Mouse (Mus musculus) spleen, embryonic (tissue): ENCODE results near the gene Ms4a18.

Experiments used
- CTCF ChIA-PET: fragments of 350-600 bp; sonication (Branson Sonifier 250); formaldehyde crosslinking; loops from one replicate; lab custom pipeline; 2022; lab: Charles Lee

The Ms4a18 gene

DNA sequence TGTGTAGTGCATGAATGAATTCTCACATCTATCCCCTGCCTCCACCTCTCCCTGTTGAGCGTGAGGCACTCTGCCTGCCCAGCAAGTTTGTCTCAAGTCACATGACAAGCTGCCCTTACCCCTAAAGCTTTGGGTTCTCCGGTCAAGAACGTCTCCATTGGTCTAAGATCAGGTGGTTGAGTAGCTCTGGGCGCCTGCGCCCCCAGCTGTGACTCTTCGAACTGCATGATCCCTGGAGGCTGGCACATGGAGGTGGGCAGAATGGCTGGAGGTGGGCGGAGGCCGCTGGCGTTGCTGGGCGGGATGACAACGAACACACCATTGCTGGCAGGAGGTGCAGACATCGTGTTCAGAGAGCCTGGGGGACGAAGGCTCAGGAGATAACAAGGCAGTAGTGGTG lies 33.3 kb downstream of the Ms4a18 start:
- CTCF ChIA-PET, result no interaction called here

DNA sequence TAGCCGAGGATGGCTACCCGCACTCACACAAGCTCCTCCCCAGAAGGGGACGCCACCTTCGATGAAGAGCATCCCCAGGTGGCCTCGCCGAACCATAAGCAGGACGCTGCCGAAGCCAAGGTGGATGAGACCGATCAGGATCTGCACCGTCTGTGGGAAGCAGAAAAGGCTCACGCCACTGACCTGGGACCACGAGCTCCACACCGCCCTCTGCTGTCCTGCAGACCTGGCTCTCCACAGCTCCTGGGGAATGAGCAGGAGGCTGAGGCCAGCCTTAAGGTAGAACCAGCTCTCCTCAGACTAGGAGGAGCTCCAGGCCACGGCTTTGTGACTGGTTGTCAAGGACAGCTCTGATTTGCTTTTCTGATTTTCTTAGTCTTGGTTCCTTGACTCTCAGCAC lies 34.7 kb downstream of the Ms4a18 start:
- CTCF ChIA-PET, result no interaction called here

DNA sequence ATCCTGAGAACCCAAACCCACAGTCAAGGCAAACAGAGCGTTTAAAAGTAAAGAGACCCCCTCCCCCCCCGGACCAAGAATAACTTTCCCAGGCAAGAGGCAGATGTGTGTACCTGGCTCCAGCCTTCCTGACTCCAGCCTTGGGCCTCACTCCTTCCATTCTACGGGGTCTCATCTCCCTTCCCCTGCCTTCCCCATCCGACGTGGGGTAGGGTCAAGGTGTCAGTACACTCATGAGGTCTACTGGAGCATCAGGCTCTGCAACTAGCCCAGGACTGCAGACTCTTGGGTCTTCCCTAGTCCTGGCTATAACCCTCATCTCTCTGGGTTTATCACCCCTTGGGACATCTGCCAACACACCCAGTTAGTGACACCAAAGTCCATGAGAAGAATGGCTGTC lies 37.6 kb downstream of the Ms4a18 start:
- CTCF ChIA-PET, result interaction anchor here (0.6 to 1.0 kb wide), 2 partner anchors 302 to 984 kb away, joined by 3 to 8 read pairs; no protein-coding TSS in a partner anchor

DNA sequence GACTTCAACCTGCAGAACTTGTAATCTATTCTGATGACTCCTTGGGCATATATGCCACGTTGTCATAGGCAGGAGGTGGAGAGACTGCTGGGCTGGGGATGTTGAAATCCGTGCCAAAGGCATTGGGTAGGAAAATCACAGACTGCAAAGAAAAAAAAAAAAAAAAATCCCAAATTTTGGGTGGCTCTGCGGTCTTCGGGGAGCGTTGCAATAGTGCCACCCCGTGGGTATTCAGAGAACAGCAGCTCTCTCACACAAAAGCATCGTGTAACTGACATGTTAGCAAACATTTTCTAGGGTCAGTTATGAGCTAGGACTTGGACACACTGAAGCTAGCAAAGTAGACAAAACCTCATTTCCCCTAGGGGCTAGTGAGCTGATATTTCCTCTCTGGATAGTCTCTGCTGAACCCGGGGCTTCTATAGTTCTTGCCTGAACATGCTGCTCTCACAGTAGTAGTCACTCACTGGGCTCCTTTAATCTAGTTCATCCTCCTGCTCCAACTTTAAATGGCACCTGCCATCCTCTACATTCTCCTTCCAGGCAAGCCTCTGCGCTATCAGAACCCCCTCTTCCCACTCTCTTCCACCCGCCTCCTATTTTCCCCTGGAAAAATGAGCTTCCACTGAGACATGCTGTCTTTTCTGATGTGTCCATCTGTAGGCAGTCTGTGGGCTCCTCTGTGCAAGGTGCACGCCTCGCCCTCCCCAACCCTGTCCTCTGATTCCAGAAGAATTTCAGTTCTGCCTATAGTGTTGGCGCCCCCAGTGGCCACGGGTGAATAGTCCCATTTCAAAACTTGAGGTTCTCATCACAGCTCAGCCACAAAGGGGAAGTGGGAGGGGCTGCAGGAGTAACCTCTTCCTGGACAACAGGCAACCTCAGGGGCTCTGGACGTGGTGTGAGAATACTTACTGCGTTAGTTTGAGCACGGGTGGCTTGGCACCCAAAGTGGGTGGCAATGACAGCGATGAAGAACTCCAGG lies 38.4 kb downstream of the Ms4a18 start:
- CTCF ChIA-PET, result interaction anchor here (0.5 to 1.0 kb wide), 5 partner anchors 70 to 985 kb away, joined by 3 to 8 read pairs (median 3); no protein-coding TSS in a partner anchor

DNA sequence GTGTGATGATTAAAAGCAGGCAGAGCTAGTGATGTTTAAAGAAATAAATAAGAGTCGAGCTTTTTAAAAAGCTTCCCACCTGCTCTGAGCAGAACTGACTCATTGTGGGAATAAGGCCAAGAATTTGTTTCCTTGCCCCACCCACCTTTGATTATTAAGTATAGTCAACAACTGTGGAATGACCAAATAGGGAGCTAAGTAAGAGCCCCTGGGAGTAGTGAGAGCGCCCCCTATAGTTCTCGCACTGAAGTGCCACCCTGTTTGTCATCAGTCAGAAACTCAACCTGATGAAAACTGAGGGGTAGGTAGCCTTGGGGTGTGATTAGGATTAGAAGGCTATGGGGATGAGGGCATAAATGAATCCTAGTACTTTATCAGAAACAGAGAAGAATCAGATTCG lies 41.5 kb downstream of the Ms4a18 start:
- CTCF ChIA-PET, result no interaction called here

DNA sequence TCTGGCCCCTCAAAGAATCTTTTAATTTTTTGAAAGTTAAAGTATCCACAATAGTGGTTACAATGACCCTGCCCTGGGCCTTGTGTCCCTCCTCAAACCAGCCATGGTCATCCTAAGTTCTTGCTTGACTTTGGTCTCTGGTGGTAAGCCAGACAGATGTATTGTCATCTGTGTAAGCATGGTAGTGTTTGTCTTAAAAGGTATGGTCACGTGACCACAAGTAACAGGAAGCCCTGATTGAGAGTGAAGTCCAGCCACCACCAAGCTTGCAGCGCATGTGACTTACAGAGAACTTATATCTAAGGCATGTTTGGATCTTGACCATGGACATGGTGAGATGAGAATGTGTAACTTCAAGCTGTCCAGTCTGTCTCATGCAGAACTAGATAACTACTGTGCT lies 42.6 kb downstream of the Ms4a18 start:
- CTCF ChIA-PET, result no interaction called here

DNA sequence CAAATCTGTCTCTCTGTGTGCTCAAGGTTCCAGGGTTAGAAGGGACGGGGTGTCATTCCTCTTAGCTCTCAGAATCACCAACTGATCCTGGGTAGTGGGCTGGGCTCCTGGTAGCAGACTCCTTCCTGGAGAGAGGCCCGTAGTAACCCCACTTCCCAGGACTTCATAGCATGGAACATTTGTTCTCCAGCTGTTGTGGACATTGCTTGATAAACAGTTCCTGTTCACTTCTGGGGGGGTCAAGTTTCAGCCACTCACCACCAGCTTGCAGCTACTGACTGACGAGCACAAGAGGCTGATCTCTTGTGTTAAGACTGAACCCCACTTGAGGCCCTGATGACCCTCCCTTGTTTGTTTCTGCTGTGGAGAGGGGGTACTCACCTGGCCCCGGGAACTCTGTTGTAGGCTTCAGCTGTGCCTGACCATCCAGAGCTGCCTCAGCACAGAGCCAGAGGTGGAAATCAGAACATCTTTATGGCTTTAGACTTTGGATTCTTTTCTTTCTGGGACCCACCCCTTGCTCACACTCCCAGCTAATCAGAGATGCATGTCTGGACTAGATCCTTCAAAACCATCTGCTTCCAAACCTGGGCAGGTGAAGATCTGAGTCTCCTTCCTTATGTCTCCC lies 43.5 kb downstream of the Ms4a18 start, which contains the start of gene Ms4a10:
Ms4a10 (minus strand) TSS at position 433 of the 628 bp plus-strand sequence.
- CTCF ChIA-PET, result no interaction called here

DNA sequence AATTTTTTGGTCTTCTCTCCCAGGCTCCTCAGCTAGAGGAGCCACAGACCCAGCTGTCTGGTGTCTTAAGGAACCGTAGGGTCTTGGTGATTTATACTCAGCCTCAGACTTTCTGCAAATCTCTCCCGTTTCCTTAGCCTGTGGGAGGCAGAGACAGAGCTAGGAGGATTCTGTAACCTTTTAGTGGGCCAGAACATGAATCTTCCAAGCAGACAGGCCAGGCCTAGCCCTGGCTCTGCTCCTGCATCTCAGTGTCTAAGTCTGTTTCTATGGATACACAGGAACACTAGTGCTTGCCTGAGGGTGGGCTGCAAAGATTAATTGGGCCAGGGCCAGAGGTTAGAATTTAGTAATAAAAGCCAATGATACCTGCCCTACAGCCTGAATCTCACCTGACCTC lies 44.6 kb downstream of the Ms4a18 start:
- CTCF ChIA-PET, result no interaction called here

DNA sequence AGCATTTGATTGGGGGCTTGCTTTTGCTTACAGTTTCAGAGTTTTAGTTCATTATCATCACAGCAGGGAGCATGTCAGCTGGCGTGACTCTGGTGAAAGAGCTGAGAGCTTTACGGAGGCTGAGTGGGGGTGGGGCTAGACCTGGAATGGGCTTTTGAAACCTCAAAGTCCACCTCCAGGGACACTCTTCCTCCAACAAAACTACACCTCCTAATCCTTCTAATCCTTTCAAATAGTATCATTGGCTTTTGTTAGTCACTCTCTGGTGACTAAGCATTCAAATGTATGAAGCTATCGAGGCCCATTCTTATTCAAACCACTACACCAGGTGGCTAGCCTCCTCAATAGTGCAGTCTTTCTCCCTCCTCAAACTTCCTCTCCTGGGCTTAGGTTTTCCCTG lies 45.2 kb downstream of the Ms4a18 start:
- CTCF ChIA-PET, result no interaction called here

DNA sequence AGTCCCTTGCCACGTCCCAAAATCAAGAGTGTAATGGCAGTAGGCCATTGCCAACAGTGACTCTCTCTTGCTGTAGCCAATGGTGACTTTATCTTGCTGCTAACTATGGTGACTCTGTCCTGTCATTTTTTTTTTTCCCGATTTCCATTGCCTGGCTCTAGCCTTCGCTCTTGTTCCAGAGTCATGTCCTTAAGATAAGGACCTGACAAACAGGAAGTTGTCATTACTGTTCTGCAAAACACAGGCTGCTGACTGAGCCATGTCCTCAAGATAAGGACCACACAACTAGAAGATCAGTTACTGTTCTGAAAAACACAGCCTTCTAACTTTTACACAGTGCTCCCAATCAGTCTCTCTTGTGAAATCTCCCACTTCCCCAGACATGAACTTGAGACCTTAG lies 47.4 kb downstream of the Ms4a18 start:
- CTCF ChIA-PET, result no interaction called here

DNA sequence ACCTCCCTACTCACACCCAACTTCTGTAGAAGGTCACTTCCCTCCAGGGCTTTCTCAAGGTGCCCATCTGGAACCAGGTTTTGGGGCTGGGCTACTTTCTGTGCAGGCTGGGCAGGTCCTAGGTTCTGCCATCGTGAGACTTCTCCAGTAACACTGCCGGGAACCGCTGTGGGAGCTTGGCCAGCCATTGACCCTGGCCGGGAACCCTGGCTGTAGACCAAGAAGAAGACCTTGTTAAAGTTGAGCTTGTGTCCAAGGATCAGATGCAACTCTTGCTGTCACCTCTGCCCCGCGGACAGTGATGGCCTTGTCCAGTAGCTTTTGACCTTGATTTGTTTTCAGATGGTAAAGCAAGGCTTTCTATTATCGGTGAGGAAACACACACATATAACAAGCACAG lies 49.3 kb downstream of the Ms4a18 start:
- CTCF ChIA-PET, result interaction anchor here (0.6 kb wide), 1 partner anchor 25 kb away, joined by 3 read pairs; the partner anchor contains the start of gene Ms4a15

DNA sequence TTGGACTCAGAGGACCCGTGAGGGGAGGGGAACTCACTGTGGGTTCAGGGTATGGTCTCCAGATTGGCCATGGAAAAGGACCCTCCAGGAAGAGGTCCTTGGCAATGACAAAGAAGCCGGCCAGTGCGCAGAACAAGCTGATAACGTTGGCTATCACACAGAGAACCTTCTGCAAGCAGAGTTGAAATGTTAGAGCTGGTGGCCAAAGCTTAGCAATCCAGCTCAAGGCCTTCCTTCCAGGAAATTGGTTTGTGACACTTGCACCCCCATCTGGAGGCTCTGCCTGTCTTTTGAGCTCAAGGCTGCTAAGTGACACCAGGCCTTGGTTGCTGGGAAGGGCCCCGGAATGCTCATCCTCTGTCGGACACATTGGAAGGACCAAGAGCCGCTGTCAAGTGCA lies 52.1 kb downstream of the Ms4a18 start:
- CTCF ChIA-PET, result no interaction called here

DNA sequence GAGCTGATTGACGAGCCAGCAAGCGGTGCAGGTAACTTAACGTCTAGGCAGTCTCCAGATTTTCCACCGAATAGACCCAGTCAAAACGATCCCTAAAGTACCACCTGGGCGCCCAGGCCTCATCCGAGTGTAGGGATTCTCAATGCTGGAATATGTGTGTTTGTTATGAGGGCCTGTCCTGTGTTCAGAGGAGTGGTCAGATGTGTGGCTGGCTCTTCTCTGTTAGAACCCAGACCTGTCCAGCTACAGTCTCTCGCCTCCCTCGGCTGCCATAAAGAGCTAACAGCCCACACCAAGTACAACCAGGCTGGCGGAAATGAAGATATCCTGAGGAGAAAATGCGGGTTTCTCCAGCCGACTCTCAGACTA lies 57.9 kb downstream of the Ms4a18 start:
- CTCF ChIA-PET, result interaction anchor here (0.9 kb wide), 1 partner anchor 47 kb away, joined by 3 read pairs; no protein-coding TSS in a partner anchor

DNA sequence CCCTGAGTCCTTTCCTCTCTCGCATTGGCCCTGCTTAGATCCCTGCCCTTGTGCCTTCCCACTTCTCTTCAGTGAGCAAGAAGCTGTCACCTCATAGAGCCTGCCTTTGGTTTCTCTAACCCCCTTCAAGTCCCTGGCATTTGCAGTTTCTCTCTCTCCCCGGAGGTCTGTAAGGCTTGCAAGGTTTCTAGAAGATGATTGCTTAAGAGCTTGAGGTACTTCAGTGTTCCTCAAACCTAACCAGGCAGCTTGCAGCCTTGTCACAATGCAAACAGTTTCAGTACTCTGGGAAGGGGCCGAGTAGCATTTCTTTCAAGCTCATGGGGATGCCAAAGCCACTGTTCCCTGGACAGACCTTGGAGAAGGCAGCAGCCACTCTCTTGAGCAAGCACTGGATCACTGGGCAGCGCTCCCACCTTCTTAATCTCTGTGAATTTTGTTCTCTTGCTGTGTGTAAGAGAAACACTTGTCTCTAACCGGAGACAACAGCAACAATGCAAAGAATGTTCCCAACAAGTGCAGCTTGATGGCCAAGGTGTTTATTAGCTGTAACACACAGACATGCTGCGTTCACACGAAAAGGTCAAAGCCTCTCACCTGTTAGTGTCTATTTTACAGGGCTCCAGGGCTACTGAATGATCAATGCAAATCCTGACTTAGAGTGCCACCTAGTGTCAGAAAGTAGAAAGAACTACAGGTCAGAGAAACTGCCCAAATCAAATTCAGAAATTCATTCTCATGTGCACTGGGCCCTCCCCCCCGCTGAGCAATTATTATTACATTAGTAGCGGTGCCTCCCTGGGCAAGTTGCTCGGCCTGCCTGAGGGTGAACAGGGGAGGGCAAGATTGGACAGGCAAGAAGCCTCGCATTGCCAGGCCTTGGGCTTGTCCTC lies 58.5 kb downstream of the Ms4a18 start:
- CTCF ChIA-PET, result interaction anchor here (0.9 kb wide), 1 partner anchor 47 kb away, joined by 3 read pairs; no protein-coding TSS in a partner anchor

DNA sequence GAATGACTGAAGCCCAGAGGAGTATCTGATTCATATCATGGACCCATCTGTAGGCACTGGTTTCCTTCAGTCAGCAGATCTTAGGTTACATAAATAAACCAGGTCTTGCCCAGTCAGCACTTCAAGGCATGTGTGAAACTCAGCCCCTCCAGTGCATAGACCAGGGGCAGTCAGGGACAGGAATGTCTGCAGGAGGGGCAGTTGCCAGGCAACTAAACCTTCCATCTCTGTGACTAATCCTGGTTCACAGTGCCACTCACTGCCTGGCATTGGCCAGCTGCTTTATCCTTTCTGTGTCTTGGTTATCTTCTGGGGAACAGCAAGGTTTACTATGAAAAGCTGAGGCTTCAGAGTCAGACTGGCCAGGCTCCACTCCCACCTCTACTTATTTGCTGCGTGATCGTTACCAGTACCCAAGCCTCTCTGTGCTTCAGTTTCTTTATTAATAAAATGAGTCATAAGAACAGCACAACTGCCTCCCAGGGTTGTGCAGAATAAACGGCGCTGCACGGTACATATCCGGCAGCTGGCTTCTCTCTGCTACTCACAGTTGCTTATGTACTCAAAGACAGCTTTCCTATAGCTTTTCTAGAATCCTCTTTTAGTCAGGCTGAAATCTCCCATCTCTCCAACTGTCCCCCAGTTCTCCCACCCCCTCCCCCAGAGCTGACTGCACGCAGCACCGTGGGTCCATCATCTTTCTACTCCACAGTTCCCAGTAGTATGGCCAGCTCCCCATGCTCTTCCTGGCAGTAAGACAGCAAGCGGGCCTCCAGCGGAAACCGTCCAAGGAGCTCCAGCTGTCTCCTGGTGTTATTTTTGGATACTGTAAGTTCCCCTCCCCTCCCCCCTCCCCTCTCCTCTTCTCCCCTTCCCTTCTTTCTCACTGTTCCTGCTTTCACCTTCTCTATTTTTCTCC lies 65.6 kb downstream of the Ms4a18 start:
- CTCF ChIA-PET, result interaction anchor here (0.5 to 0.7 kb wide), 3 partner anchors 232 to 1057 kb away, joined by 5 to 6 read pairs (median 6); no protein-coding TSS in a partner anchor

DNA sequence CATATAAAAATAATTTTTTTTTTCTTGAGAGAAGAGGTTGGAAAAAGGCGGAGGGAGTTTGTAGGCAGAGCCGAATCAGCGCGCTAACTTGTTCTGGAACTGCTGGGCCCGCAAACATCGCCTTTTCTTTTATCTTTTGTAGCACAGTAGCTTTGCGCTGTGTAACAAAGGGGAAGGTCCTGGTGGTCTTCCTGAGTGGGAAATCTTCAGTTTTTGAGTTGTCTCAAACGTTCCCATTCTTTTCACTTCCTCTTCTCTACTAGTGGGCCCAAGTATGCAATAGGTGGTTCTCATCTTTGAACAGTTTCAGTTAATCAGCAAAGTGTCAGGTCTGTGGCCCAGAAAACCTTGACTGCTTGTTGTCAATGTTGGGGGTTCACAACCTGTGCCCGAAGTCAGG lies 68.3 kb downstream of the Ms4a18 start:
- CTCF ChIA-PET, result interaction anchor here (0.7 kb wide), 1 partner anchor 167 kb away, joined by 14 read pairs; no protein-coding TSS in a partner anchor

DNA sequence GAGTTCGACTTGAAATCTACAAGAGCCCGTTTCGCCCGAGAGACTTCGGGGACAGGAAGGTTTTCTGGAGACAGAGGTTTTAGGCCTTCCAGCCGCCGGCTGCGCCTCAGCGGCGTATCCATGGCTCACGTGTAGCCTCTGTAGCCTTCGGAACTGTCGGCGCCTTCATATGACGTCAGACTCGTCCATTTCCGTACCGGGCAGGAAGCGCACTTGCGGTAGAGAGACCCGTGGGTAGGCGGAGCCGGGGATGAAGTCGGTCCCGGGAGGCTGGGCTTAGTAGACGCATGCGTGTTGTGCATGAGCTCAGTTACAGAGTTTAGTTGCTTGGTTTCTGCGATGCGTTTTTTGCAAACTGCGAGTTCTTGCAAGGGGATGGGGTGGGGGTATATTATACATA lies 68.7 kb downstream of the Ms4a18 start, which contains the start of gene Ccdc86:
Ccdc86 (minus strand) TSS at position 155 of the 400 bp plus-strand sequence.
- CTCF ChIA-PET, result interaction anchor here (0.7 kb wide), 1 partner anchor 167 kb away, joined by 14 read pairs; no protein-coding TSS in a partner anchor

DNA sequence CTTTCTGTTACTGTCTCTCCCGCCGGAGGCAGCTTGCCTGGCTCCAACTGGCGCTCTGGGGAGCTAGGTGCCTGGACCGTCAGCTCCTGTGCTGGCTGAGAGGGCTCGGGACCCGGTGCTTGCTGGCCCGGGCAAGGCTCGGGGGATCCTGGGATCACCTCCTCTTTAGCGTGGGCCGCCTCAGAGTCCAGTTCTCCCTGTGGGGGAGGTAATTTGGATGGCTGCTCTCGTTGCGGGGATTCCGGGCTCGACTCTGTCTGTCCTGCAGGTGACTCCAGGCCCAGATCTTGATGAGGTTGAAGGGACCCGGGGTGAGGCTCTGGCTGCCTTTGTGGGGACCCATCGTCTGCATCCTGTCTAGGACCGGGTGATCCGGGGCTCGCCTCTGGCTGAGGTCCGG lies 69.4 kb downstream of the Ms4a18 start:
- CTCF ChIA-PET, result no interaction called here

DNA sequence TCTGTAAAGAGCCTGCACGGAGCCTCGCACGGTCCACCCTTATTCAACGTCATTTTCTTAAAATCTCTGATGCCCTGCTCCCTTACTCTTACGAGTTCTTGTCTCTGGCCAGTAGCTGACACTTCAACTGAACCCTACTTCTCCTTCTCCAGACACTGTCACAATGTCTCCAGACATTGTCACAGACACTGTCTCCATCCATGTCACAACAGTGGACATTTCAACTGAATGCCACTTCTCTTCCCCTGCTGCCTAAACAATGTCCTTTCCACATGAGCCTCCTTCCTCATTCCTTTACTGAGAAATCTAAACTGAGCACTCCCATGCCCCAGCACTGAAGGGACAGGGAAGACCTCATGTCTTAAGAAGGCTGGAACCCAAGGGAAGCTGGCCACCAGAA lies 70.6 kb downstream of the Ms4a18 start:
- CTCF ChIA-PET, result no interaction called here
